Mouse (Mus musculus) hindbrain, embryonic 12.5 days (tissue): Measurements from ENCODE around the gene Scn4b. TPM values are rescaled to one million over a fixed set of nuclear protein-coding genes. Genes with fewer than 3 reads are reported as not detected.

ENCODE experiments used
- ATAC-seq: fragments of 200-750 bp; cut with Nextera tagmentation; 2 replicates; pipeline ENCODE4 v1.8.0; 2017; ENCODE audit warnings: moderate TSS enrichment; ENCODE audit not compliant: low FRiP score
- H3K27ac ChIP-seq: fragments of 300-500 bp; sonication (generic); 2 replicates; pipeline ENCODE4 v1.5.1; 2016; ENCODE audit warnings: mild to moderate bottlenecking
- H3K27me3 ChIP-seq: fragments of 300-500 bp; sonication (generic); 2 replicates; pipeline ENCODE4 v1.6.1; 2016; ENCODE audit warnings: mild to moderate bottlenecking
- H3K36me3 ChIP-seq: fragments of 300-500 bp; sonication (generic); 2 replicates; pipeline ENCODE4 v1.6.1; 2016; ENCODE audit warnings: mild to moderate bottlenecking
- H3K4me1 ChIP-seq: fragments of 300-500 bp; sonication (generic); 2 replicates; pipeline ENCODE4 v1.6.1; 2016
- H3K4me2 ChIP-seq: fragments of 300-500 bp; sonication (generic); replicated peaks from 2 replicates; pipeline ENCODE4 v1.6.1; 2016; ENCODE audit warnings: mild to moderate bottlenecking
- H3K4me3 ChIP-seq: fragments of 300-500 bp; sonication (generic); 2 replicates; pipeline ENCODE4 v1.5.1; 2016; ENCODE audit warnings: mild to moderate bottlenecking
- H3K9ac ChIP-seq: fragments of 300-500 bp; sonication (generic); 2 replicates; pipeline ENCODE4 v1.6.1; 2016; ENCODE audit warnings: mild to moderate bottlenecking, moderate library complexity
- H3K9me3 ChIP-seq: fragments of 300-500 bp; sonication (generic); replicated peaks from 2 replicates; pipeline ENCODE4 v1.6.1; 2016; ENCODE audit warnings: mild to moderate bottlenecking
- WGBS: fragments of 180-500 bp; shearing (Covaris S2); methylation state at CpG from one replicate; pipeline ENCODE4 v1.1.7; 2016; 5-methylcytosine and 5-hydroxymethylcytosine counted together
- polyA plus RNA-seq: library from polyadenylated mRNA; unstranded; fragments of >200 nt; fragmentation: Nextera tagmentation; extraction: Ambion mirVana; gene quantifications from 2 replicates; pipeline ENCODE4 v1.2.1, GENCODE M21; 2016

Scn4b gene
- polyA plus RNA-seq, 1 experiment from 2014 or later: 0.46 TPM

- Histone ChIP-seq H3K27ac (no peak overlapping the region), H3K9ac (no peak overlapping the region), H3K4me3 (no peak overlapping the region), H3K4me2 (no peak overlapping the region), H3K9me3 (no peaks in the 10 kb centered on the region), H3K4me1 (peaks cover 8% of the 10 kb centered on the region), H3K27me3 (peaks cover 57% of the 10 kb centered on the region), H3K36me3 (no peaks in the 10 kb centered on the region)
- no peak for ATAC-seq
- WGBS: 24% methylated on average over 5 of the region's 5 CpGs
These were observed 4.5 kb upstream of the Scn4b start for GRCm38 (mm10) chr9:45133484-45134310.

DNA sequence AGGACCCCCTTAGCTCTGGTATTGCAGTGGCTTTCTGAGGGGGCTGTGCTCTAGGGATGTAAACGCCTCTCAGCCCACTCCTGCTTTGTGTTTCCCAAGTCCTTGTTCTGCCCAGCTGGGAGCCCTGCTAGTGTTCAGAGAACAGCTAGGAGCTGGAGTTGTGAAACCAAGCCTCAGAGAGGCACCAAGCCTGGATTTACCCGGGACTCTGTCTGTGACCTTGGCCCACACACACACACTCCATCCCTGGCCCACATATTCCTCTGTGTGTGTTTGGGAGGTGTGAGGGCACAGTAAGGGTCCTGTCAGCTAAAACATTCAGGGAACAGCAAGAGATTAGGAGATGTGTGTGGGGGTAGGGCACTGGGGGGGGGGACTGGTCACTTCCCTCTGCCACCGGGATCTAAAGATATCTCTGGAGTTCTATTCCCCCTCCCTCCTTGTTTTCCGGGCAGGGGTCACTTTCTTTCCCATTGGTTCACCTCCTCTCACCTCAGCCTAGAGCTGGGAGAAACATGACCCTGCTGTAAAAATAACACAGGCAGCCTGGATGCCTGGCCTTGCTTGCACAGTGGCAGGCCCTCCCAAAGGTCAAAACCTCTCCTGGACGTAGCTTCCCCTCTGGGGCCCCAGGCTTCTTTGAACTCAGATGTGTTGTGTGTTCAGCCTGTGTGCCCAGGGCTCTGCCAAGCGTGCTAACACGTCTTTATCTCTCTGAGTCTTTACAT is 1.6 kb upstream of the Scn4b start:
- no peak overlapping the region for H3K4me2 ChIP-seq
- H3K9me3 ChIP-seq: no peaks in the 10 kb centered on the region
- peaks cover 83% of the 10 kb centered on the region for H3K27me3 ChIP-seq
- no peak overlapping the region for H3K9ac ChIP-seq
- 8% methylated on average over 7 of the region's 7 CpGs for WGBS
- H3K4me1 ChIP-seq: peaks cover 15% of the 10 kb centered on the region
- H3K36me3 ChIP-seq: no peaks in the 10 kb centered on the region
- H3K4me3 ChIP-seq: no peak overlapping the region
- no peak overlapping the region for H3K27ac ChIP-seq
- ATAC-seq: no peak

GRCm38 (mm10) chr9:45139082-45139481 is 887 bp downstream of the Scn4b start:
- Histone ChIP-seq H3K27me3 (peaks cover 99% of the 10 kb centered on the region), H3K4me3 (peak overlapping the region; percentile 42), H3K4me2 (peak overlapping the region; percentile 93), H3K36me3 (no peaks in the 10 kb centered on the region), H3K9ac (peak overlapping the region; percentile 43; the same call in 1 of the 2 replicates), H3K4me1 (peaks cover 15% of the 10 kb centered on the region), H3K9me3 (no peaks in the 10 kb centered on the region), H3K27ac (no peak overlapping the region)
- WGBS: 2% methylated on average over 7 of the region's 7 CpGs
- ATAC-seq: no peak

- ATAC-seq: no peak
- no peak overlapping the region for H3K4me2 ChIP-seq
- H3K9ac ChIP-seq: no peak overlapping the region
- no peaks in the 10 kb centered on the region for H3K36me3 ChIP-seq
- no peak overlapping the region for H3K4me3 ChIP-seq
- 57% methylated on average over 7 of the region's 7 CpGs for WGBS
- no peak overlapping the region for H3K27ac ChIP-seq
- peaks cover 99% of the 10 kb centered on the region for H3K27me3 ChIP-seq
- H3K9me3 ChIP-seq: no peaks in the 10 kb centered on the region
- peaks cover 21% of the 10 kb centered on the region for H3K4me1 ChIP-seq
These were observed 2.8 kb downstream of the Scn4b start for GRCm38 (mm10) chr9:45140945-45141344.

- no peak overlapping the region for H3K4me3 ChIP-seq
- H3K27me3 ChIP-seq: peaks cover 97% of the 10 kb centered on the region
- 66% methylated on average over 3 of the region's 3 CpGs for WGBS
- H3K4me1 ChIP-seq: peaks cover 23% of the 10 kb centered on the region
- ATAC-seq: no peak
- H3K27ac ChIP-seq: no peak overlapping the region
- H3K9ac ChIP-seq: no peak overlapping the region
- H3K9me3 ChIP-seq: no peaks in the 10 kb centered on the region
- no peaks in the 10 kb centered on the region for H3K36me3 ChIP-seq
- H3K4me2 ChIP-seq: no peak overlapping the region
These were observed 4.5 kb downstream of the Scn4b start for GRCm38 (mm10) chr9:45142686-45143085.

- Histone ChIP-seq H3K9ac (peak overlapping the region; percentile 50), H3K36me3 (no peaks in the 10 kb centered on the region), H3K4me2 (peak overlapping the region; percentile 70), H3K4me1 (peaks cover 7% of the 10 kb centered on the region), H3K4me3 (peak overlapping the region; percentile 32), H3K27me3 (peaks cover 89% of the 10 kb centered on the region), H3K9me3 (no peaks in the 10 kb centered on the region), H3K27ac (no peak overlapping the region)
- 0 out of 2 replicates have a peak, but pooled peaks have one; percentile 26 for ATAC-seq
- 3% methylated on average over 27 of the region's 27 CpGs for WGBS
These were observed 7.5 kb downstream of the Scn4b start for GRCm38 (mm10) chr9:45145533-45146266.

DNA sequence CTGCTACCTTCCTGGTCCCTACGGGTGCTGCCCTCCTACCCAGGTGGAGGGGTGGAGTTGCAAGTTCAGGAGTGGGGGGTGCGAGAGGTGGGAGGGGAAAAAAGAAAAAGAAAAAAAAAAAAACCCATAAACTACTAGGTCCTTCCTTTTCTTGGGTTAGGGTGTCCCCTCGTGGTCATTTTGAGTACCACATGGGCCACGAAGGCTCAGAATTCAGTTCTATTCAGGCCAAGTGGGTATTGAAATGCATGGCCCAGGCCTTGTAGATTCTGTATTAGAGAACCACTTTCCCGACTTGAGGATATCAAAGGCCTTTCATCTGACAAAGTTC is 8.0 kb downstream of the Scn4b start:
- ATAC-seq: no peak
- Histone ChIP-seq H3K27me3 (peaks cover 89% of the 10 kb centered on the region), H3K27ac (no peak overlapping the region), H3K4me1 (peaks cover 7% of the 10 kb centered on the region), H3K4me3 (peak overlapping the region; percentile 32), H3K9me3 (no peaks in the 10 kb centered on the region), H3K4me2 (peak overlapping the region; percentile 70), H3K9ac (peak overlapping the region; percentile 50), H3K36me3 (no peaks in the 10 kb centered on the region)
- WGBS: 0% methylated on average over 5 of the region's 5 CpGs

- Histone ChIP-seq H3K4me2 (no peak overlapping the region), H3K36me3 (no peaks in the 10 kb centered on the region), H3K27me3 (peaks cover 45% of the 10 kb centered on the region), H3K9ac (no peak overlapping the region), H3K27ac (no peak overlapping the region), H3K9me3 (no peaks in the 10 kb centered on the region), H3K4me3 (no peak overlapping the region), H3K4me1 (peaks cover 2% of the 10 kb centered on the region)
- 70% methylated on average over 1 of the region's 1 CpGs for WGBS
- ATAC-seq: no peak
These were observed 12.7 kb downstream of the Scn4b start for GRCm38 (mm10) chr9:45150933-45151332.

DNA sequence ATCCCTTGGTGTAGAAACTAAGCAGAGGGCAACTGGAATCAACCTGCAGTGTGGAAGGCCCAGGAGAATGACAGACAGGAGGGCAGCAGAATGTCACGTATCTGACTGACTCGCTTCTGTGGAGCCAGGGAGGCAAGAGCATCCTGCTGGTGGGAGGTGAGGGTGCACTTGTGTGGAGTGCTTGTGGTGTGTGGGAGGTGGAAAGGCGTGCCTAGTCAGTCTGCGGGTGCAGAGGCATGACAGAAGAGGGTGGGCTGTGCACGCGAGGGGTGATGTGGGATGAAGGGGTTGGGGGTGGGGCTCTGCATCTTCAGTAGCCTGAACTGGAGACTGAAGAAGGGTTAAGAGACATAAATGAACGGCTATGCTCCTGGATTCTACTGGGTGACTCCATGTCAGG is 15.2 kb downstream of the Scn4b start:
- Histone ChIP-seq H3K36me3 (no peaks in the 10 kb centered on the region), H3K27ac (no peak overlapping the region), H3K4me2 (no peak overlapping the region), H3K27me3 (peaks cover 23% of the 10 kb centered on the region), H3K9ac (no peak overlapping the region), H3K9me3 (no peaks in the 10 kb centered on the region), H3K4me1 (no peaks in the 10 kb centered on the region), H3K4me3 (no peak overlapping the region)
- no peak for ATAC-seq
- WGBS: 80% methylated on average over 7 of the region's 7 CpGs

DNA sequence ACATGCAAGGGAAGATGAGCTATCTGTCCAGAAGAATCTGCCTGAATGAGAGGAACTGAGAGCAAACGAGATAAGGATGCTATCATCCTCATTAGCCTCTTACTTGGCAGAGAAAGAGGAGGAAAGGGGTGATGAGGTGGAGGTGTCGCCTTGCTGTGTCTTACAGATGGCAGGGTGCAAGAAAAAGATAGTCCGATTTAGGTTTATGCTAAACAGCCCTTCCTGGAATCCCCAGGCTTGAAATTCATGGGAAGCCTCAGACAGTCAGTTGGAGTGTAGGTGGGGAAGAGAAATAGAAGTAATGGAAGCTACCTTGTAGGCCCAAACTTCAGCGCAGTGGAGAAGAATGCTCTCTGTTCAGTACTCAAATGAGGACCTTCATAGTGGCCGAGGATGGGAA is 29.7 kb downstream of the Scn4b start:
- ATAC-seq: no peak
- Histone ChIP-seq H3K27me3 (no peaks in the 10 kb centered on the region), H3K27ac (no peak overlapping the region), H3K9me3 (0 out of 2 replicates have a peak, but pooled peaks cover 3% of the 10 kb centered on the region), H3K9ac (no peak overlapping the region), H3K4me1 (no peaks in the 10 kb centered on the region), H3K36me3 (no peaks in the 10 kb centered on the region), H3K4me2 (no peak overlapping the region), H3K4me3 (no peak overlapping the region)
- 80% methylated on average over 5 of the region's 5 CpGs for WGBS

DNA sequence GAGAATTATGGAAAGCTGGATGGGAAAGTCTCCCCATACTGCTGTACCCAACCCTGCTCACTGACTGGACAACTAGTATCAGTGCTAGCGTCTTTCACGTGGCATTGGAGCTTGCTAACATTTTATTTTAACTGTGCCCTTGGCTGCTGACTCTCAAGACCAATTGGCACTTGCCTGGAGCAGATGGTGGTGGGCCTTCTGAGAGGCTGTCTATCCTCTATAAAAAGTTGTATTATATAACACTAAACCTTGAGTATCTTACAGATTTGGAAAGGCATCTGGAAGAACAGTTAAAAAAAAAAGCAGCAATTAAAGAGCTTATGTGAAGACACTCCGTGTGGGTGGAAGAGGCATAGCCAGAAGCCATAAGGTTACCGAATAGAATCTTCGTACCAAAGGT is 32.0 kb downstream of the Scn4b start:
- H3K9me3 ChIP-seq: 0 out of 2 replicates have a peak, but pooled peaks cover 3% of the 10 kb centered on the region
- ATAC-seq: no peak
- H3K4me2 ChIP-seq: no peak overlapping the region
- H3K4me1 ChIP-seq: no peaks in the 10 kb centered on the region
- no peak overlapping the region for H3K9ac ChIP-seq
- no peak overlapping the region for H3K4me3 ChIP-seq
- H3K36me3 ChIP-seq: no peaks in the 10 kb centered on the region
- WGBS: 95% methylated on average over 5 of the region's 5 CpGs
- H3K27ac ChIP-seq: no peak overlapping the region
- H3K27me3 ChIP-seq: no peaks in the 10 kb centered on the region

GRCm38 (mm10) chr9:45171073-45171610 is 32.9 kb downstream of the Scn4b start:
- no peak overlapping the region for H3K4me2 ChIP-seq
- ATAC-seq: no peak
- H3K4me3 ChIP-seq: no peak overlapping the region
- H3K27ac ChIP-seq: no peak overlapping the region
- no peaks in the 10 kb centered on the region for H3K4me1 ChIP-seq
- H3K9ac ChIP-seq: no peak overlapping the region
- 0 out of 2 replicates have a peak, but pooled peaks cover 3% of the 10 kb centered on the region for H3K9me3 ChIP-seq
- H3K36me3 ChIP-seq: no peaks in the 10 kb centered on the region
- no peaks in the 10 kb centered on the region for H3K27me3 ChIP-seq
- WGBS: 76% methylated on average over 1 of the region's 1 CpGs
